Mouse (Mus musculus): ENCODE measurements around the gene Lrsam1. TPM values are rescaled to one million over a fixed set of nuclear protein-coding genes. Genes with fewer than 3 reads are reported as not detected.

Lrsam1 gene
- total and polyA plus RNA-seq, 3 experiments: 5.0 to 9.5 (median 5.4) TPM

GRCm38 (mm10) chr2:32894097-32894496, 67.3 kb downstream of the Lrsam1 start:
- H3K4me3 ChIP-seq (replicated peaks in 1 of 3; ENCODE audit: low read depth in 2 of 3, low read length in 2 of 3, poor library complexity in 1 of 3): no peak overlapping the region
- H3K79me2 ChIP-seq (replicated peaks; ENCODE audit: control insufficient read depth, extremely low read depth, insufficient read depth, poor library complexity, severe bottlenecking): no peaks in the 10 kb centered on the region
- H3K4me1 ChIP-seq (ENCODE audit: control insufficient read depth in 1 of 2, insufficient read depth in 2 of 2): peaks cover 22 to 51% of the 10 kb centered on the region in 2 experiments
- dilution Hi-C loops (cut with MboI; ENCODE audit: extremely low pct_ligation_motif_present, extremely low pct_unique_long_range_greater_than_20kb, low sequenced_read_pairs): no loop called here
- no peaks in the 10 kb centered on the region for H3K27me3 ChIP-seq (replicated peaks)
- no peak overlapping the region for H3K27ac ChIP-seq (ENCODE audit: insufficient read depth, low read depth)
- no peak overlapping the region for H3K9ac ChIP-seq (ENCODE audit: insufficient read depth, low read depth)
- DNase-seq (ENCODE audit: extremely low read depth): peak; percentile 52
- no peaks in the 10 kb centered on the region for H3K9me3 ChIP-seq (replicated peaks; ENCODE audit: low read length)
- in situ Hi-C loops (cut with MboI; ENCODE audit: low pct_ligation_motif_present, low pct_unique_long_range_greater_than_20kb, low sequenced_read_pairs): no loop called here
- TF ChIP-seq ZNF384 (IDR thresholded peaks at IDR 0.05; ENCODE audit: low read depth, low read length) (no peak), EP300 (IDR thresholded peaks at IDR 0.05; ENCODE audit: low read length) (peak; percentile 21; the same call in 1 of the 2 replicates), NELFE (IDR thresholded peaks at IDR 0.05; ENCODE audit: low read depth, low read length) (no peak), E2F4 (IDR thresholded peaks at IDR 0.05; ENCODE audit: insufficient replicate concordance, low read depth, low read length) (no peak), ETS1 (conservative IDR thresholded peaks at IDR 0.05; ENCODE audit: low read depth, low read length) (peak; percentile 41), POLR2A (IDR thresholded peaks at IDR 0.05; ENCODE audit: low read depth, low read length) (no peak), ZKSCAN1 (IDR thresholded peaks at IDR 0.05; ENCODE audit: borderline replicate concordance, low read depth, low read length) (no peak), KAT2A (IDR thresholded peaks at IDR 0.05; ENCODE audit: insufficient replicate concordance, low read length) (no peak)
- H3K36me3 ChIP-seq (replicated peaks in 1 of 2; ENCODE audit: control insufficient read depth in 1 of 2, insufficient read depth in 1 of 2, low read length in 1 of 2): no peaks in the 10 kb centered on the region
- H3K4me2 ChIP-seq (ENCODE audit: insufficient read depth, low read depth, poor library complexity, severe bottlenecking): no peak overlapping the region

- Histone ChIP-seq H3K4me3 (replicated peaks in 1 of 3; ENCODE audit: low read depth in 2 of 3, low read length in 2 of 3, poor library complexity in 1 of 3) (no peak overlapping the region), H3K27me3 (replicated peaks) (no peaks in the 10 kb centered on the region), H3K27ac (ENCODE audit: insufficient read depth, low read depth) (no peak overlapping the region), H3K9me3 (replicated peaks; ENCODE audit: low read length) (no peaks in the 10 kb centered on the region), H3K4me2 (ENCODE audit: insufficient read depth, low read depth, poor library complexity, severe bottlenecking) (no peak overlapping the region), H3K79me2 (replicated peaks; ENCODE audit: control insufficient read depth, extremely low read depth, insufficient read depth, poor library complexity, severe bottlenecking) (no peaks in the 10 kb centered on the region), H3K36me3 (replicated peaks in 1 of 2; ENCODE audit: control insufficient read depth in 1 of 2, insufficient read depth in 1 of 2, low read length in 1 of 2) (no peaks in the 10 kb centered on the region), H3K9ac (ENCODE audit: insufficient read depth, low read depth) (no peak overlapping the region), H3K4me1 (ENCODE audit: control insufficient read depth in 1 of 2, insufficient read depth in 2 of 2) (peaks cover 13 to 51% of the 10 kb centered on the region in 2 experiments)
- TF ChIP-seq USF1 (IDR thresholded peaks at IDR 0.05; ENCODE audit: low read depth, low read length): no peak
- no peak for TF ChIP-seq MYC (IDR thresholded peaks at IDR 0.05; ENCODE audit: low read depth, low read length)
- TF ChIP-seq GABPA (IDR thresholded peaks at IDR 0.05; ENCODE audit: insufficient replicate concordance, low read depth, low read length): no peak
- TF ChIP-seq TBP (conservative IDR thresholded peaks at IDR 0.05; ENCODE audit: low read depth, low read length): no peak
- TF ChIP-seq EP300 (IDR thresholded peaks at IDR 0.05; ENCODE audit: low read length): no peak
- DNase-seq (ENCODE audit: extremely low read depth): no peak
- dilution Hi-C loops (cut with MboI; ENCODE audit: extremely low pct_ligation_motif_present, extremely low pct_unique_long_range_greater_than_20kb, low sequenced_read_pairs): no loop called here
- in situ Hi-C loops (cut with MboI; ENCODE audit: low pct_ligation_motif_present, low pct_unique_long_range_greater_than_20kb, low sequenced_read_pairs): no loop called here
Observed at GRCm38 (mm10) chr2:32892490-32892889, 68.9 kb downstream of the Lrsam1 start.

GRCm38 (mm10) chr2:32891278-32891677, 70.1 kb downstream of the Lrsam1 start:
- TF ChIP-seq MXI1 (IDR thresholded peaks at IDR 0.05; ENCODE audit: low read depth, low read length) (no peak), RAD21 (IDR thresholded peaks at IDR 0.05; ENCODE audit: low read depth, low read length) (no peak), POLR2AphosphoS2 (IDR thresholded peaks at IDR 0.05; ENCODE audit: low read depth, low read length) (no peak), MYC (IDR thresholded peaks at IDR 0.05; ENCODE audit: low read depth, low read length) (no peak), HCFC1 (IDR thresholded peaks at IDR 0.05; ENCODE audit: low read depth, low read length) (no peak), POLR2A (IDR thresholded peaks at IDR 0.05; ENCODE audit: low read depth, low read length) (no peak), MEF2A (IDR thresholded peaks at IDR 0.05; ENCODE audit: borderline replicate concordance, low read depth, low read length) (no peak), GABPA (IDR thresholded peaks at IDR 0.05; ENCODE audit: insufficient replicate concordance, low read depth, low read length) (no peak), NRF1 (IDR thresholded peaks at IDR 0.05; ENCODE audit: low read depth, low read length) (no peak), SMC3 (IDR thresholded peaks at IDR 0.05; ENCODE audit: low read depth, low read length) (no peak)
- in situ Hi-C loops (cut with MboI; ENCODE audit: low pct_ligation_motif_present, low pct_unique_long_range_greater_than_20kb, low sequenced_read_pairs): no loop called here
- no peaks in the 10 kb centered on the region for H3K9me3 ChIP-seq (replicated peaks; ENCODE audit: low read length)
- dilution Hi-C loops (cut with MboI; ENCODE audit: extremely low pct_ligation_motif_present, extremely low pct_unique_long_range_greater_than_20kb, low sequenced_read_pairs): no loop called here
- H3K4me1 ChIP-seq (ENCODE audit: control insufficient read depth in 1 of 2, insufficient read depth in 2 of 2): peaks cover 5 to 39% of the 10 kb centered on the region in 2 experiments; a peak in 3 of 4 replicates
- no peak overlapping the region for H3K4me2 ChIP-seq (ENCODE audit: insufficient read depth, low read depth, poor library complexity, severe bottlenecking)
- H3K27me3 ChIP-seq (replicated peaks): peaks cover 2% of the 10 kb centered on the region
- no peak overlapping the region for H3K9ac ChIP-seq (ENCODE audit: insufficient read depth, low read depth)
- H3K36me3 ChIP-seq (replicated peaks in 1 of 2; ENCODE audit: control insufficient read depth in 1 of 2, insufficient read depth in 1 of 2, low read length in 1 of 2): no peaks in the 10 kb centered on the region
- no peak overlapping the region for H3K27ac ChIP-seq (ENCODE audit: insufficient read depth, low read depth)
- DNase-seq (ENCODE audit: extremely low read depth): no peak
- H3K79me2 ChIP-seq (replicated peaks; ENCODE audit: control insufficient read depth, extremely low read depth, insufficient read depth, poor library complexity, severe bottlenecking): no peaks in the 10 kb centered on the region
- no peak overlapping the region for H3K4me3 ChIP-seq (replicated peaks in 1 of 3; ENCODE audit: low read depth in 2 of 3, low read length in 2 of 3, poor library complexity in 1 of 3)
